17 mouse cellular contexts compared by ENCODE assay signal in genomic region chr1:182664841-182665240, GRCm38 (mm10).
"Had no signal": no experiment of that assay in that cellular context is flagged by ENCODE, and none has a peak within 500 bp of the region (broad histone marks: within the 10 kb centered on the region; RNA-seq: fewer than 3 reads in every experiment).

No protein-coding gene starts in this region.

- ATAC-seq: liver, postnatal 0 days; lung, postnatal 0 days had no signal

- H3K27ac ChIP-seq: liver, embryonic 15.5 days; lung, embryonic 15.5 days; macrophage; neural tube, embryonic 12.5 days; stomach, embryonic 15.5 days; stomach, postnatal 0 days had no signal

- H3K36me3 ChIP-seq: liver, embryonic 15.5 days; lung, embryonic 15.5 days; neural tube, embryonic 12.5 days; stomach, embryonic 15.5 days had no signal

- H3K4me1 ChIP-seq: liver, embryonic 15.5 days; megakaryocyte, embryonic 14.5 days; stomach, embryonic 15.5 days had no signal

- H3K4me3 ChIP-seq: liver, embryonic 15.5 days; lung, embryonic 15.5 days; megakaryocyte, embryonic 14.5 days; neural tube, embryonic 12.5 days; stomach, embryonic 15.5 days had no signal

- DNase-seq: liver, postnatal 0 days; lung, adult 2 months; lung, postnatal 14 days; lung, postnatal 36 days; midbrain, embryonic 14.5 days; right cerebral cortex, postnatal 14 days; thymus, adult 2 months; thymus, postnatal 25 days; thymus, postnatal 4 days had no signal

- H3K4me2 ChIP-seq: liver, embryonic 15.5 days; lung, embryonic 15.5 days; neural tube, embryonic 12.5 days; stomach, embryonic 15.5 days had no signal

- H3K27me3 ChIP-seq: liver, embryonic 15.5 days; lung, embryonic 15.5 days; neural tube, embryonic 12.5 days; stomach, embryonic 15.5 days had no signal

- H3K9ac ChIP-seq: liver, embryonic 15.5 days; liver, postnatal 0 days; lung, embryonic 15.5 days; neural tube, embryonic 12.5 days; stomach, embryonic 15.5 days had no signal

- H3K9me3 ChIP-seq: liver, embryonic 15.5 days; lung, embryonic 15.5 days; megakaryocyte, embryonic 14.5 days; neural tube, embryonic 12.5 days; stomach, embryonic 15.5 days had no signal
